Mouse (Mus musculus): ENCODE data around the gene Art4. TPM values are rescaled to one million over a fixed set of nuclear protein-coding genes. Genes with fewer than 3 reads are reported as not detected.
"Not testable (repeated sequence)": the region's sequence is repeated elsewhere in the genome, so short reads cannot be mapped to it uniquely, and the experiment has no call there.

Gene Art4
- polyA plus RNA-seq, 1 experiment from 2014 or later, result 0.08 TPM

- H3K9me3 ChIP-seq (ENCODE audit: control insufficient read depth, low read length), result no peaks in the 10 kb centered on the region
- no peaks in the 10 kb centered on the region for H3K4me1 ChIP-seq (replicated peaks; ENCODE audit: control insufficient read depth, insufficient read depth, low read length)
- 91% methylated on average over 4 of the region's 4 CpGs for WGBS
- ATAC-seq, result no peak
- H3K27me3 ChIP-seq (replicated peaks; ENCODE audit: control insufficient read depth, insufficient read depth, low read length), result no peaks in the 10 kb centered on the region
- H3K4me3 ChIP-seq (replicated peaks; ENCODE audit: low read length), result no peak overlapping the region
- H3K4me2 ChIP-seq (ENCODE audit: low read length), result no peak overlapping the region
- H3K36me3 ChIP-seq (ENCODE audit: control insufficient read depth, insufficient read depth), result no peaks in the 10 kb centered on the region
- no peak overlapping the region for H3K27ac ChIP-seq (ENCODE audit: low read length)
- H3K9ac ChIP-seq (replicated peaks; ENCODE audit: low read depth, low read length), result no peak overlapping the region
Observed at GRCm38 (mm10) chr6:136897789-136898188, 40.3 kb upstream of the Art4 start.

GRCm38 (mm10) chr6:136894532-136895339, 37.2 kb upstream of the Art4 start:
- Histone ChIP-seq H3K36me3 (ENCODE audit: control insufficient read depth, insufficient read depth) (no peaks in the 10 kb centered on the region), H3K9ac (replicated peaks; ENCODE audit: low read depth, low read length) (no peak overlapping the region), H3K27ac (ENCODE audit: low read length) (no peak overlapping the region), H3K27me3 (replicated peaks; ENCODE audit: control insufficient read depth, insufficient read depth, low read length) (no peaks in the 10 kb centered on the region), H3K9me3 (ENCODE audit: control insufficient read depth, low read length) (no peaks in the 10 kb centered on the region), H3K4me2 (ENCODE audit: low read length) (no peak overlapping the region), H3K4me1 (replicated peaks; ENCODE audit: control insufficient read depth, insufficient read depth, low read length) (no peaks in the 10 kb centered on the region), H3K4me3 (replicated peaks; ENCODE audit: low read length) (no peak overlapping the region)
- 66% methylated on average over 15 of the region's 15 CpGs for WGBS
- no peak for ATAC-seq

GRCm38 (mm10) chr6:136892002-136892401, 34.5 kb upstream of the Art4 start:
- H3K9ac ChIP-seq (replicated peaks; ENCODE audit: low read depth, low read length), result no peak overlapping the region
- H3K4me1 ChIP-seq (replicated peaks; ENCODE audit: control insufficient read depth, insufficient read depth, low read length), result no peaks in the 10 kb centered on the region
- H3K27me3 ChIP-seq (replicated peaks; ENCODE audit: control insufficient read depth, insufficient read depth, low read length), result no peaks in the 10 kb centered on the region
- H3K4me2 ChIP-seq (ENCODE audit: low read length), result no peak overlapping the region
- no peaks in the 10 kb centered on the region for H3K9me3 ChIP-seq (ENCODE audit: control insufficient read depth, low read length)
- no peaks in the 10 kb centered on the region for H3K36me3 ChIP-seq (ENCODE audit: control insufficient read depth, insufficient read depth)
- no peak overlapping the region for H3K27ac ChIP-seq (ENCODE audit: low read length)
- WGBS, result 83% methylated on average over 2 of the region's 2 CpGs
- ATAC-seq, result no peak
- no peak overlapping the region for H3K4me3 ChIP-seq (replicated peaks; ENCODE audit: low read length)

- Histone ChIP-seq H3K9me3 (ENCODE audit: control insufficient read depth, low read length) (no peaks in the 10 kb centered on the region), H3K27me3 (replicated peaks; ENCODE audit: control insufficient read depth, insufficient read depth, low read length) (no peaks in the 10 kb centered on the region), H3K4me1 (replicated peaks; ENCODE audit: control insufficient read depth, insufficient read depth, low read length) (no peaks in the 10 kb centered on the region), H3K9ac (replicated peaks; ENCODE audit: low read depth, low read length) (no peak overlapping the region), H3K27ac (ENCODE audit: low read length) (no peak overlapping the region), H3K36me3 (ENCODE audit: control insufficient read depth, insufficient read depth) (no peaks in the 10 kb centered on the region), H3K4me2 (ENCODE audit: low read length) (no peak overlapping the region), H3K4me3 (replicated peaks; ENCODE audit: low read length) (no peak overlapping the region)
- WGBS, result 92% methylated on average over 6 of the region's 6 CpGs
- no peak for ATAC-seq
Observed at GRCm38 (mm10) chr6:136889554-136889953, 32.0 kb upstream of the Art4 start.

GRCm38 (mm10) chr6:136889067-136889466, 31.5 kb upstream of the Art4 start:
- H3K27ac ChIP-seq (ENCODE audit: low read length), result no peak overlapping the region

GRCm38 (mm10) chr6:136887854-136888253, 30.3 kb upstream of the Art4 start:
- Histone ChIP-seq H3K4me3 (replicated peaks; ENCODE audit: low read length) (no peak overlapping the region), H3K9ac (replicated peaks; ENCODE audit: low read depth, low read length) (no peak overlapping the region), H3K27me3 (replicated peaks; ENCODE audit: control insufficient read depth, insufficient read depth, low read length) (no peaks in the 10 kb centered on the region), H3K9me3 (ENCODE audit: control insufficient read depth, low read length) (no peaks in the 10 kb centered on the region), H3K27ac (ENCODE audit: low read length) (no peak overlapping the region), H3K36me3 (ENCODE audit: control insufficient read depth, insufficient read depth) (no peaks in the 10 kb centered on the region), H3K4me2 (ENCODE audit: low read length) (no peak overlapping the region), H3K4me1 (replicated peaks; ENCODE audit: control insufficient read depth, insufficient read depth, low read length) (no peaks in the 10 kb centered on the region)
- no peak for ATAC-seq
- 80% methylated on average over 9 of the region's 9 CpGs for WGBS

More at GRCm38 (mm10) chr6:136889067-136889466, 31.5 kb upstream of the Art4 start:
- no peak for ATAC-seq
- no peak overlapping the region for H3K9ac ChIP-seq (replicated peaks; ENCODE audit: low read depth, low read length)
- no peaks in the 10 kb centered on the region for H3K27me3 ChIP-seq (replicated peaks; ENCODE audit: control insufficient read depth, insufficient read depth, low read length)
- no peaks in the 10 kb centered on the region for H3K9me3 ChIP-seq (ENCODE audit: control insufficient read depth, low read length)
- H3K4me2 ChIP-seq (ENCODE audit: low read length), result no peak overlapping the region
- no peaks in the 10 kb centered on the region for H3K4me1 ChIP-seq (replicated peaks; ENCODE audit: control insufficient read depth, insufficient read depth, low read length)
- 84% methylated on average over 6 of the region's 6 CpGs for WGBS
- no peak overlapping the region for H3K4me3 ChIP-seq (replicated peaks; ENCODE audit: low read length)
- H3K36me3 ChIP-seq (ENCODE audit: control insufficient read depth, insufficient read depth), result no peaks in the 10 kb centered on the region

GRCm38 (mm10) chr6:136884766-136885165, 27.2 kb upstream of the Art4 start:
- 55% methylated on average over 1 of the region's 1 CpGs for whole genome bisulfite sequencing

GRCm38 (mm10) chr6:136883961-136884360, 26.4 kb upstream of the Art4 start:
- Histone ChIP-seq H3K27me3 (replicated peaks; ENCODE audit: control insufficient read depth, insufficient read depth, low read length) (no peaks in the 10 kb centered on the region), H3K9me3 (ENCODE audit: control insufficient read depth, low read length) (no peaks in the 10 kb centered on the region), H3K4me3 (replicated peaks; ENCODE audit: low read length) (no peak overlapping the region), H3K4me1 (replicated peaks; ENCODE audit: control insufficient read depth, insufficient read depth, low read length) (no peaks in the 10 kb centered on the region), H3K36me3 (ENCODE audit: control insufficient read depth, insufficient read depth) (no peaks in the 10 kb centered on the region), H3K9ac (replicated peaks; ENCODE audit: low read depth, low read length) (no peak overlapping the region), H3K27ac (ENCODE audit: low read length) (no peak overlapping the region), H3K4me2 (ENCODE audit: low read length) (no peak overlapping the region)
- ATAC-seq, result no peak
- 95% methylated on average over 6 of the region's 6 CpGs for WGBS

More at GRCm38 (mm10) chr6:136884766-136885165, 27.2 kb upstream of the Art4 start:
- not testable (repeated sequence) for H3K4me1 ChIP-seq (replicated peaks; ENCODE audit: control insufficient read depth, insufficient read depth, low read length); H3K36me3 ChIP-seq (ENCODE audit: control insufficient read depth, insufficient read depth); ATAC-seq; H3K9me3 ChIP-seq (ENCODE audit: control insufficient read depth, low read length); H3K27me3 ChIP-seq (replicated peaks; ENCODE audit: control insufficient read depth, insufficient read depth, low read length); H3K27ac ChIP-seq (ENCODE audit: low read length); H3K9ac ChIP-seq (replicated peaks; ENCODE audit: low read depth, low read length); H3K4me2 ChIP-seq (ENCODE audit: low read length); H3K4me3 ChIP-seq (replicated peaks; ENCODE audit: low read length)

- Histone ChIP-seq H3K27me3 (replicated peaks; ENCODE audit: control insufficient read depth, insufficient read depth, low read length) (no peaks in the 10 kb centered on the region), H3K36me3 (ENCODE audit: control insufficient read depth, insufficient read depth) (no peaks in the 10 kb centered on the region), H3K27ac (ENCODE audit: low read length) (no peak overlapping the region), H3K9ac (replicated peaks; ENCODE audit: low read depth, low read length) (no peak overlapping the region), H3K4me2 (ENCODE audit: low read length) (no peak overlapping the region), H3K4me1 (replicated peaks; ENCODE audit: control insufficient read depth, insufficient read depth, low read length) (no peaks in the 10 kb centered on the region), H3K9me3 (ENCODE audit: control insufficient read depth, low read length) (no peaks in the 10 kb centered on the region), H3K4me3 (replicated peaks; ENCODE audit: low read length) (no peak overlapping the region)
- WGBS, result 86% methylated on average over 3 of the region's 3 CpGs
- ATAC-seq, result no peak
Observed at GRCm38 (mm10) chr6:136883431-136883915, 25.9 kb upstream of the Art4 start.

All from forebrain, embryonic 16.5 days (tissue).